Mouse (Mus musculus): ENCODE measurements at regions not wholly inside any gene's neighbourhood (a gene's known extent, or its start where the extent isn't known, plus 50 kb on each side); places are given as distances from the start of the nearest gene placed in this dataset.

DNA sequence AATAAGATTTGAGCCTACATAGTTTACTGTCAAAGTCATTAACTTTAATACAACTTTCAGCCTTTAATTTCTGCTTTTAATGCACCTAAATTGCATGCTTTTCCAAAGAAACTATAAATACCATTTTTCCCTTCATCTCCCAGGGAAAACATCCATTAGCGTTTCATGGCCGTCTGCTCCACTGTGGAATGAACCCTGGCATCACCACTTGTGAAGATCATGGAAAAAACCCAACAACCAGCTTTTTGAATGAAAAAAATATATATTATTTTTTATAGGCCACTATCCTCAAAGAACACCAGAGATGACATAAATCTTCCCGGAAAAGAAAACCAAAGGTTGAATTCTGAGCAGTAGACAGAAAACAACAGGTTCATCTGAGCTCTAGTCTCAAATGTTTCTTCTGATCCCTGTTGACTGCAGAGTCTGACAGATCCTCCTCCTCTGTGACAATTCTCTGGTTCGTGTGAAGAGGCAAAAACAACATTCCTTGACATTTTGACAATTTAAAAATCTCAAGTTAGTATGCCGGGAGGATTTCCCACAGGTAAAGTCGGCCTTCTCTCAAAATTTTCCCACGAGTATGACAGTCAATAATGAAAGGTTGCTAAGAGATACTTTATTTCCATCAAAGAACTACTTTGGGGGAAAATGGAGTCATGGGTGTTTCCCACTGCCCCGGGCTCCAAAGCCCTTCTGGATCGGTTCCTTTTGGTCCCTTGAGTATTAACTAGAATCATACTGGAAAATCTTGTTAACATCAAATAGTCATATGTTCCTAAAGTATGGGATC, 119.7 kb upstream of the Cpm start:
- TF ChIP-seq CTCF (IDR thresholded peaks at IDR 0.05; ENCODE audit: insufficient read depth, low read length): no peak
- no peak for TF ChIP-seq POLR2A (IDR thresholded peaks at IDR 0.05; ENCODE audit: borderline replicate concordance, extremely low read depth, low read depth, low read length)
